Mouse (Mus musculus) midbrain, embryonic 12.5 days (tissue): ENCODE measurements around the gene Pcgf2. TPM values are rescaled to one million over a fixed set of nuclear protein-coding genes. Genes with fewer than 3 reads are reported as not detected.
"Not testable (repeated sequence)": the region's sequence is repeated elsewhere in the genome, so short reads cannot be mapped to it uniquely, and the experiment has no call there.

ENCODE experiments used
- ATAC-seq: fragments of 200-750 bp; cut with Nextera tagmentation; 2 replicates; pipeline ENCODE4 v1.8.0; 2017; ENCODE audit warnings: low read depth, moderate TSS enrichment, moderate library complexity; ENCODE audit not compliant: low FRiP score
- H3K27ac ChIP-seq: fragments of 300-500 bp; sonication (generic); replicated peaks from 2 replicates; pipeline ENCODE4 v1.5.1; 2016; ENCODE audit warnings: mild to moderate bottlenecking
- H3K27me3 ChIP-seq: fragments of 300-500 bp; sonication (generic); 2 replicates; pipeline ENCODE4 v1.6.1; 2016; ENCODE audit warnings: mild to moderate bottlenecking
- H3K36me3 ChIP-seq: fragments of 300-500 bp; sonication (generic); 2 replicates; pipeline ENCODE4 v1.6.1; 2016
- H3K4me1 ChIP-seq: fragments of 300-500 bp; sonication (generic); 2 replicates; pipeline ENCODE4 v1.6.1; 2016
- H3K4me2 ChIP-seq: fragments of 300-500 bp; sonication (generic); replicated peaks from 2 replicates; pipeline ENCODE4 v1.6.1; 2016; ENCODE audit warnings: mild to moderate bottlenecking, moderate library complexity
- H3K4me3 ChIP-seq: fragments of 300-500 bp; sonication (generic); 2 replicates; pipeline ENCODE4 v1.5.1; 2016; ENCODE audit warnings: mild to moderate bottlenecking
- H3K9ac ChIP-seq: fragments of 300-500 bp; sonication (generic); replicated peaks from 2 replicates; pipeline ENCODE4 v1.6.1; 2016; ENCODE audit warnings: mild to moderate bottlenecking, moderate library complexity
- H3K9me3 ChIP-seq: fragments of 300-500 bp; sonication (generic); 2 replicates; pipeline ENCODE4 v1.6.1; 2016; ENCODE audit warnings: mild to moderate bottlenecking
- WGBS: fragments of 180-500 bp; shearing (Covaris S2); methylation state at CpG from one replicate; pipeline ENCODE4 v1.1.7; 2016; 5-methylcytosine and 5-hydroxymethylcytosine counted together
- microRNA-seq: library from miRNA; unstranded; fragments of <30 nt; microRNA quantifications from one replicate; pipeline ENCODE4, GENCODE M21; 2017
- polyA plus RNA-seq: library from polyadenylated mRNA; unstranded; fragments of >200 nt; fragmentation: Nextera tagmentation; extraction: Ambion mirVana; gene quantifications from 2 replicates; pipeline ENCODE4 v1.2.1, GENCODE M21; 2016

Pcgf2 gene
- polyA plus RNA-seq, 1 experiment from 2014 or later: 16.5 TPM

DNA sequence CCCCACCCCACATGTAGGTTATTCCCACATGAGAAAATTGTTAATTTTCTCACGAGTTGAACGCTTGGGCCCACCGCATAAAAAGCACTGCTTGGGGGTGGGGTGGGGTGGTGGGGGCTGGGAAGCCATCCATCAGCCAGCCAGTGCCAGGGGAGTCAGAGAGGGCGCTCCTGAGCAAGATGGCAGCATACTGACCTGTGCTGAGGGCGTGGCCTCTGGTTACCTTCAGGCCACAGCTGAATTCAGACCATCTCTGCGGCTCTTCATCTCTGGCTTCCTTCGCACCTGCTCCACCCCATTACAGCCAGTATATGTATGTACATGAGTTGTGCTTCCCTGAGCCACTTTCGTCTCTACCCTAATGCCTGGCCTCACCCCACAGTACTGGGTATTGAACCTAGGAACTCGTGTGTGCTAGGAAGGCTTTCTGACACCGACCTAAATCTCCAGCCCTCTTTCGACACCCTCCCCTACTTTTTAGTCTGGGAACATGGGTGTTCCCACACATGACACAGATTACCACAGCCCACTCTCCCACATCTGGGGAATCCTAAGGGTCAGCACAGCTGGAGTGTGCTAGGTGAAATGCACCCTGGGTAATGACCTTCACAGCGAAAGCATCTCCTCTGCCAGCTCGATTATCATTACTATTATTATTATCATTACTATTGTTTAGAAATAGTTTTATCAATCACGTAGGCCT is 43.9 kb downstream of the Pcgf2 start:
- ATAC-seq: no peak

DNA sequence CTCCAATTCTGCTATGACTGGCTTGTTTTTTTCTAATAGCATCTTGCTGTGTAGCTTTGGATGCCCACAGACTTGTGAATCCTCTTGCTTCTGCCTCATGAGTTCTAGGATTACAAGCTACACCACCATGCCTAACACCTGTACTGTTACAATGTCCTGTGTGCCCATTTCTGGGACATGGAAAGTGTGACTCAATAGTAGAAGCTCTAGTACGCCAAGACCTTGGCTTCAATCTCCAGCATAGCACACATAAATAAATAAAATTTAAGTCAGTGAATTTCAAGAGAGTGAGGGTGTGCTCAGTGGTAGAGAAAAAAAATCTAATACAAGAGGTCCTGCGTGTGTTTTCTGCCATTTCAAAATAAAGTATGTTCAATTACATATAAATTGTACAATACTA is 46.1 kb downstream of the Pcgf2 start:
- peaks cover 6% of the 10 kb centered on the region; the same call in 1 of the 2 replicates for H3K27me3 ChIP-seq
- no peaks in the 10 kb centered on the region for H3K36me3 ChIP-seq
- no peak for ATAC-seq
- no peak overlapping the region for H3K27ac ChIP-seq
- no peak overlapping the region for H3K9ac ChIP-seq
- no peak overlapping the region for H3K4me2 ChIP-seq
- H3K4me3 ChIP-seq: no peak overlapping the region
- 83% methylated on average over 2 of the region's 2 CpGs for WGBS
- no peaks in the 10 kb centered on the region for H3K9me3 ChIP-seq
- H3K4me1 ChIP-seq: peaks cover 9% of the 10 kb centered on the region

More for the DNA sequence above, 43.9 kb downstream of the Pcgf2 start:
- Histone ChIP-seq H3K27me3 (peaks cover 20% of the 10 kb centered on the region), H3K9ac (no peak overlapping the region), H3K4me1 (peaks cover 24% of the 10 kb centered on the region), H3K27ac (no peak overlapping the region), H3K36me3 (no peaks in the 10 kb centered on the region), H3K9me3 (no peaks in the 10 kb centered on the region), H3K4me2 (no peak overlapping the region), H3K4me3 (no peak overlapping the region)
- 73% methylated on average over 14 of the region's 14 CpGs for WGBS

GRCm38 (mm10) chr11:97653376-97653775 is 46.9 kb downstream of the Pcgf2 start:
- H3K4me1 ChIP-seq, H3K4me3 ChIP-seq, H3K9me3 ChIP-seq, H3K27ac ChIP-seq, ATAC-seq, H3K9ac ChIP-seq, H3K4me2 ChIP-seq, H3K36me3 ChIP-seq, H3K27me3 ChIP-seq: not testable (repeated sequence)
- WGBS: 94% methylated on average over 11 of the region's 11 CpGs

GRCm38 (mm10) chr11:97650341-97650740 is 50.0 kb downstream of the Pcgf2 start:
- no peaks in the 10 kb centered on the region for H3K36me3 ChIP-seq
- ATAC-seq: no peak
- H3K27me3 ChIP-seq: no peaks in the 10 kb centered on the region
- no peak overlapping the region for H3K9ac ChIP-seq
- no peak overlapping the region for H3K27ac ChIP-seq
- no peak overlapping the region for H3K4me2 ChIP-seq
- no peaks in the 10 kb centered on the region for H3K9me3 ChIP-seq
- WGBS: 57% methylated on average over 5 of the region's 5 CpGs
- peaks cover 3% of the 10 kb centered on the region; the same call in 1 of the 2 replicates for H3K4me1 ChIP-seq
- no peak overlapping the region for H3K4me3 ChIP-seq

GRCm38 (mm10) chr11:97648541-97648940 is 51.8 kb downstream of the Pcgf2 start:
- H3K9ac ChIP-seq, H3K27me3 ChIP-seq, H3K9me3 ChIP-seq, H3K4me2 ChIP-seq, H3K27ac ChIP-seq, H3K36me3 ChIP-seq, ATAC-seq, H3K4me1 ChIP-seq, H3K4me3 ChIP-seq: not testable (repeated sequence)
- WGBS: 93% methylated on average over 3 of the region's 4 CpGs

DNA sequence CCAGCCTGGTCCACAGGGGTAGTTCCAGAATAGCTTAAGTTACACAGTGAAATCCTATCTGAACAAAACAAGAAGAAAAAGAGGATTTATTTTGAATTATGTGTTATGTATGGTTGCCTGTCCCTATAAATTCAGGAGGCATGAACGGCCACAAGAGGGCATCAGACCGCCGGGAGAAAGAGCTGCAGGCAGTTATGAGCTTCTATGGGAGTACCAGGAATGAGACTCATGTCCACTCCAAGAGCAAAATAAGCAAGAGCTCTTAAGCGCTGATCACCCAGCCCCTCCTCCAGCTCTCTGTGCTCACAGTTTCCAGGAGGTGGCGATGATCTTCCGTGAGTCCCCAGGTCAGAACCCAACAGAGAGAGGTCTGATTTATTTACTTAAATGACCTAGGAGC is 55.5 kb downstream of the Pcgf2 start:
- Histone ChIP-seq H3K9me3 (no peaks in the 10 kb centered on the region), H3K36me3 (no peaks in the 10 kb centered on the region), H3K27ac (no peak overlapping the region), H3K4me3 (no peak overlapping the region), H3K4me1 (no peaks in the 10 kb centered on the region), H3K4me2 (no peak overlapping the region), H3K9ac (no peak overlapping the region), H3K27me3 (no peaks in the 10 kb centered on the region)
- WGBS: 4% methylated on average over 6 of the region's 6 CpGs
- no peak for ATAC-seq

- H3K27ac ChIP-seq: no peak overlapping the region
- no peak overlapping the region for H3K4me3 ChIP-seq
- no peaks in the 10 kb centered on the region for H3K27me3 ChIP-seq
- H3K9ac ChIP-seq: no peak overlapping the region
- H3K4me1 ChIP-seq: no peaks in the 10 kb centered on the region
- H3K9me3 ChIP-seq: no peaks in the 10 kb centered on the region
- no peak for ATAC-seq
- 83% methylated on average over 8 of the region's 8 CpGs for WGBS
- H3K36me3 ChIP-seq: no peaks in the 10 kb centered on the region
- no peak overlapping the region for H3K4me2 ChIP-seq
Observed at GRCm38 (mm10) chr11:97643380-97644055, 56.8 kb downstream of the Pcgf2 start.

DNA sequence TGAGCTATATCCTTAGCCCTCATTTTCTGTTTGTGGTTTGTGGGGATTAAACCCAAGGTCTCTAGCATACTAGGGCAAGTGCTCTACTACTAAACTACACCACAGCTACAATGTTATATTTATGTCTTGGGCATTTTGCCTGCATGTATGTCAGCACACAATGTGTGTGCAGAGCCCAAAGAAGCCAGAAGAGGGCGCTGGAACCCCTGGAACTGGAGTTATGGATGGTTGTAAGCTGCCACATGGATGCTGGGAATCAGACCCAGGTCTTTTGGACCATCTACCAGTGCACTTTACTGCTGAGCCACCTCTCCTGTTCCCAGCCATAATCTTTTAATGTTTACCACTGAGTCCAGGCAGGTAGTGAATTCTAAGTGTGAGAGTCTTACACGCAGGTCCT is 57.6 kb downstream of the Pcgf2 start:
- H3K9me3 ChIP-seq: no peaks in the 10 kb centered on the region
- no peak overlapping the region for H3K9ac ChIP-seq
- H3K36me3 ChIP-seq: no peaks in the 10 kb centered on the region
- no peaks in the 10 kb centered on the region for H3K27me3 ChIP-seq
- no peak overlapping the region for H3K4me3 ChIP-seq
- WGBS: 46% methylated on average over 2 of the region's 2 CpGs
- ATAC-seq: no peak
- H3K4me2 ChIP-seq: no peak overlapping the region
- no peaks in the 10 kb centered on the region for H3K4me1 ChIP-seq
- no peak overlapping the region for H3K27ac ChIP-seq

DNA sequence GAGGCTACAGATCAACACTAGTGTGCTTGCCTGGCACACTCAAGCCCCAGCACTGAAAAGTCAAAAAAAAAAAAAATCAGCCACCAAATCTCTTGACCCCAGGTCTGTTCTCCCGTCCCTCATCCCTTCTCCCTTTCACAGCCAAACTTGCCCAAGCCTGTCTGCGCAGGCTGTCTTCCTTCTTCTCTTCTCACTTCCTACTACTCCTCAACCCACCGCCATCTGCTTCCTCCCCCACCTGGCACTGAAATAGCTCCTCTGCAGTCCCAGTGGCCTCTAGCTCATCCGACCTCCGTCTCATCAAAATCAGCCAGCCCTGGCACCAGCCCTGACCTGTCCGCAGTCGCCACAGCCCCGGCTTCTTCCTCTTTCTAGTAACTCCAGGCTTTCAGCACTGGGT is 58.6 kb downstream of the Pcgf2 start:
- Histone ChIP-seq H3K4me2 (no peak overlapping the region), H3K27me3 (no peaks in the 10 kb centered on the region), H3K9ac (no peak overlapping the region), H3K27ac (no peak overlapping the region), H3K9me3 (no peaks in the 10 kb centered on the region), H3K36me3 (no peaks in the 10 kb centered on the region), H3K4me1 (no peaks in the 10 kb centered on the region), H3K4me3 (no peak overlapping the region)
- 69% methylated on average over 8 of the region's 8 CpGs for WGBS
- no peak for ATAC-seq

Small RNA genes within 50 kb of the gene (microRNA-seq; reads per million reads assigned to microRNA genes)
- gene Gm24158 (not detected), gene Mir6927 (1.4 reads per million), gene Mir8102 (0.93 reads per million)

Other genes starting within 250 kb of the Pcgf2 start
- 0.77 and 0.84 TPM in 2 replicates for gene 4933428G20Rik, start 200.2 kb downstream of the Pcgf2 start, polyA plus RNA-seq
- 6.5 and 7.3 TPM in 2 replicates for gene Srcin1, start 124.3 kb downstream of the Pcgf2 start, polyA plus RNA-seq
- gene Epop, start 70.8 kb downstream of the Pcgf2 start, polyA plus RNA-seq: 14.2 and 16.2 TPM in 2 replicates
- 3.0 and 3.2 TPM in 2 replicates for gene Mllt6, start 37.1 kb downstream of the Pcgf2 start, polyA plus RNA-seq
- 12.4 and 13.5 TPM in 2 replicates for gene Cisd3, start 14.7 kb downstream of the Pcgf2 start, polyA plus RNA-seq
- gene Psmb3, start 2.9 kb upstream of the Pcgf2 start, polyA plus RNA-seq: 450 and 456 TPM in 2 replicates
- 2.7 and 3.3 TPM in 2 replicates for gene Pip4k2b, start 44.2 kb upstream of the Pcgf2 start, polyA plus RNA-seq
- 22.3 and 24.4 TPM in 2 replicates for gene Cwc25, start 66.1 kb upstream of the Pcgf2 start, polyA plus RNA-seq
- gene 1700001P01Rik, start 75.4 kb upstream of the Pcgf2 start, polyA plus RNA-seq: 0.31 and 1.3 TPM in 2 replicates
- gene Rpl23, start 81.9 kb upstream of the Pcgf2 start, polyA plus RNA-seq: 370 and 378 TPM in 2 replicates
- gene Lasp1, start 98.5 kb upstream of the Pcgf2 start, polyA plus RNA-seq: 102 and 106 TPM in 2 replicates
- gene B230217C12Rik, start 140.3 kb upstream of the Pcgf2 start, polyA plus RNA-seq: 14.2 and 15.8 TPM in 2 replicates
- gene Fbxo47, start 183.7 kb upstream of the Pcgf2 start, polyA plus RNA-seq: 0.54 and 0.71 TPM in 2 replicates